Mouse (Mus musculus) adrenal gland, postnatal 4 days (tissue): Measurements from ENCODE around the gene Xndc1. TPM values are rescaled to one million over a fixed set of nuclear protein-coding genes. Genes with fewer than 3 reads are reported as not detected.

Source experiments
- DNase-seq, 2 experiments: peaks; one replicate each; pipeline ENCODE4 v3.0.0; 2021 to 2022; ENCODE audit warnings: low spot score in 2 of 2, mixed read lengths in 2 of 2
- total RNA-seq, 2 experiments: library from RNA; stranded (reverse); gene quantifications; 2 replicates each; pipeline ENCODE4 v1.2.3; 2021

Gene Xndc1
- total RNA-seq, 2 experiments from 2014 or later, result 24.0 to 24.4 TPM

DNA sequence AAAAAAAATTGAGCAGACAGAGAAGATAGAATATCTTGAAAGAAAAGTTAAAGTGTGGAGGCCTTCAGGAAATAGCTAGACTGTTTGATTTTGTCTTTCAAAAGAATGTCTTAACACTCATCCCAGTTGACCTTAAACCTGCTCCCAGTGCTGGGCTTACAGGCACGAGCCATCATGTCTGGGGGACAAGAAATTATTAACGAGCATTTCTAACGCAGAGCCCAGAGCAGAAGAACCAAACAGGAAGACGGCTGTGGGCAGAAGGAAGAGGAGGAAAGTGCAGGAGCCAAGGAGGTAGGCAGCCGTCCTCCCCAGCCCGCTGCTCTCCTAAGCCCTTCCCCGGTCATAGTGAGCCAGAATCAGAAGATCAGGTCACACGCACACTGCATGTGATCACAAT, 15.0 kb downstream of the Xndc1 start:
- DNase-seq, result no peak

DNA sequence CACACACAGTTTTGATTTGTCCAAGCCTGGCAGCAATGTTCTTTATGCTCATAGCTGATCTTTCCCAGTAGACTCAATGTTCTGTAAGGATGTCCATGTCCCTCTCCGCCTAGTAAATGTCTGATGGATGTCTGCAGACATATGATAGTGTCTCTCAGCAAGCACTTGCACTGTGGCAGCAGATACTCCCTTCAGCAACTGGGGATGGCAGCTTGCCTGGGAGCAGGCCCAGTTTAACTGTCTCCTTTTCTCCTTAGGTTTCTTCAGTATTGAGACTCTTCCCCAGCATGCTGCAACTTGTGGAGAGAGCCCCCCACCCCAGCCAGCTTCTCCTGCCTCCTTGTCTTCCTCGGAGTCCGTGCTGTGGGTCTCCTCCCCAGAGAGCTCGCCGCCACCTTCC, 16.5 kb downstream of the Xndc1 start:
- no peak for DNase-seq

DNA sequence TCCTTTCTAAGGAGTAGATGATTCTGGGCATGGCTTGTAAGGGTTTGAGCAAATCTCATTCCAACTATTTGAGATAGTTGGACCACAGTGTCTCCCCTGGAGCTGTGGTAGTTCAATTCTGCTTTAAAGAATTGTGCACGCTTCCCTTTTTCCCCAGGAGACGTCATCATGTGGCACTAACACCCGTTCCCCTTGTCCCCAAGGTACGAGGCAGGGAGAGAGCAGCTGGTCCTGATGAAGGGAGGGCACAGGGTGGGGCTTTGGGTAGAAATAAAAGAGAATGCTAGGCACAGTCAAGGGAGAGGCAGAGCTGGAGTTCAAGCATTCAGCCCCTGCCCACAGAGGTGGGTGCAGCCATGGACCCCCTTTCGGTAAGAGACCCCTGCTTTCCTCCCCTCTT, 17.5 kb downstream of the Xndc1 start, which contains the start of gene Trpc2:
TSS of gene Trpc2 (plus strand) at position 301 of the 400 bp plus-strand sequence.
- no peak for DNase-seq

DNA sequence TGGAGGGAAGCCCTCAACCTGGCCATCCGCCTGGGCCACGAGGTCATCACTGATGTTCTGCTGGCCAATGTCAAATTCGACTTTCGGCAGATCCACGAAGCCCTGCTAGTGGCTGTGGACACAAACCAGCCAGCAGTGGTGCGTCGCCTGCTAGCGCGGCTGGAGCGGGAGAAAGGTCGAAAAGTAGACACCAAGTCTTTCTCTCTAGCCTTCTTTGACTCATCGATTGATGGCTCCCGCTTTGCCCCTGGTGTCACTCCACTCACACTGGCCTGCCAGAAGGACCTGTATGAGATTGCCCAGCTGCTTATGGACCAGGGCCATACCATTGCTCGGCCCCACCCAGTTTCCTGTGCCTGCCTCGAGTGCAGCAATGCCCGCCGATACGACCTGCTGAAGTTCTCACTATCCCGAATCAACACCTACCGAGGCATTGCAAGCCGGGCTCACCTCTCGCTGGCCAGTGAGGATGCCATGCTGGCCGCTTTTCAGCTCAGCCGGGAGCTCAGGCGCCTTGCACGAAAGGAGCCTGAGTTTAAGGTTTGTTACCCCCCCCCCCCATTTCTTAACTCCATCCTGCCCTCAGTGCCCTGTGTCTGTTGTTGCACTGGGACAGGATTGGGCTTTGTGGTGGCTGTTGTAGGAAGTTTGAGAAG, 18.9 kb downstream of the Xndc1 start:
- DNase-seq, result no peak

DNA sequence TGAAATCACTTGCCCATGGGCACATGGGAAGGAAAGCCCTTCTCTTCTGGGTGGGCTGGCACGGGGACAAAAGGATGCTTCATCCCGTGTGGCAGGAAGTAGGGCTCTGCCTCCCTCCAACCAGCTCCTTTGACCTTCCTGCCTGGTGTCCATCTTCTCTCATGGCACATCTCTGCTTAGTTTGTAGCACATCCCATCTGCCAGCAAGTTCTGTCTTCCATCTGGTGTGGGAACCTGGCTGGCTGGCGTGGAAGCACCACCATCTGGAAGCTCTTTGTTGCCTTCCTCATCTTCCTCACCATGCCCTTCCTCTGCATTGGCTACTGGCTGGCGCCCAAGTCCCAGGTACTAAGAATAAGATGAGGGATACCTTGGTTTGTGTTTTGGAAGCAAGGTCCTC, 22.0 kb downstream of the Xndc1 start:
- DNase-seq, result no peak

DNA sequence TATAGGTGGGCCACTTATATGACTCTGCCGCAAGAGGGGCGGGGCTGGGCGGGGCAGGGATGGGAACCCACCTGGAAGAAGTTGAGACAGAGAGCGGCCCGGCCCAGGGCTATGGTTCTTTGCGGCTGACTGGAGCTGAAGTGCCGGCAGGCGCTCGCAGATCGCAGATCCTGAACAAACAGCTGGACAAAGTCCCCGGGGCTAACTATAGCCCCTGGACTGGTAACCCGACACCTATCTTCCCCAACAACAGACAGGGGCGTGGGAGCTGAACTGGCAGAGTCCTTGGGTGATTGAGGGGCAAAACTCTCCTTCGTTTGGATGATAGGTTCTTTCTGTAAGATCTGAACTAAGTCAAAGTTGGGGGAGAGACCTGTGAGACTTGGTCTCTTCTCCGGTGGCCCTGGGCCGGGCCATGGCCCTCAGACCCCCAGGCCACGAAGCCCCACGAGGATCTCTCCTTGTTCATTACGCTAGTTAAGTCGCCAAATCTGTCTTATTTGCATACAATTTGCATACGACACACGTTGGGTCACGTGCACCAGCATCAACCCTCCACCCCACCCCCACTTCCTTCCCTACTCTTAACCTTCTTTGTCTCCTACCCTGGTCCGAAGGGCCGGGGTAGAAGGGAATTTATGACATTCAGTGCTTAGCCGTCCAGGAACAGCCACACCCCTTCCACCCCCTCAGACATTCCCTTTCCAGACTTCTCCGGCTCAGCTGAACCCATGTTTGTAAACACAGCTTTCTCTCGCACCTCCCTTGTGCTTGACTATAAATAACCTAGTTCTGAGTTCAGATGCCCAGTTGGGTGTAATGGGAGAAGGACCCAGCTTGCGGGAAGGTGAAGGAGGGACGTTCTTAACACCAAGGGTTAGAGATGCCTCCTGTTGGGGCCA, 34.7 kb downstream of the Xndc1 start:
- no peak for DNase-seq

DNA sequence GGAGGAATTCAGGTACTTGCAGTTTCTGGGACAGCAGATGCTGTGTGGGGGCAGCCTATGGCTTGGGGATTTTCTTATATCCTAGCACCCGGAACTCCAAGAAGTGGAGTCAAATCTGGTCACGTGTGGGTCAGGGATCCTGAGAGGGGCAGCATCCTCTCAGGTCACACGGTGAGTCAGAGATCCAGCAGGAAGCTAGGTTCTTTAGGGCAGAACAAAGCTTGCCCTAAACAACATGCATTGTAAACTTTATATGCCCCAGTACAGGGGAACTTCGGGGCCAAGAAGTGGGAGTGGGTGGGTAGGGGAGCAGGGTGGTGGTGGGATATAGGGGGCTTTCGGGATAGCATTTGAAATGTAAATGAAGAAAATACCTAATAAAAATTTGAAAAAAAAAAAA, 35.6 kb downstream of the Xndc1 start:
- DNase-seq, result no peak

DNA sequence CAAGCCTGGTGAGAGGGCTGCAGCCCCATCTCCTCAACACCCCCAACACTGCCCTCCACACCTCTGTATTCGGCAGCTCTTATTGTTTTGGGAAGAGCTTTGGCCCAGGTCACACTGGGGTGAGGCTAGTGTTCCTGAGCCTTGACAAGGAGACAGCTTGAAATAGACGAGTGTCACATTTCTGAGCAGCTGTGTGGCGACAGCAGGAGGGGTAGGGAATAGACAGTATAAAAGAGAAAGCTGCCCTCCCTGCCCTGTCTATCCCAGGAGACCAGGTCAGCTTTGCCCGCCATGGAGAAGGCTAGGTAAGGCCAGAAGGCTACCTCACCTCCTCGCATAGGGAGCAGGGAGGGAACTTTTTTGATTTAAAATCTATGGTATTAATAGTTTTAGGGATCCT, 36.2 kb downstream of the Xndc1 start, which contains the start of gene Art1:
TSS of gene Art1 (plus strand) at position 257 of the 400 bp plus-strand sequence.
- no peak for DNase-seq

DNA sequence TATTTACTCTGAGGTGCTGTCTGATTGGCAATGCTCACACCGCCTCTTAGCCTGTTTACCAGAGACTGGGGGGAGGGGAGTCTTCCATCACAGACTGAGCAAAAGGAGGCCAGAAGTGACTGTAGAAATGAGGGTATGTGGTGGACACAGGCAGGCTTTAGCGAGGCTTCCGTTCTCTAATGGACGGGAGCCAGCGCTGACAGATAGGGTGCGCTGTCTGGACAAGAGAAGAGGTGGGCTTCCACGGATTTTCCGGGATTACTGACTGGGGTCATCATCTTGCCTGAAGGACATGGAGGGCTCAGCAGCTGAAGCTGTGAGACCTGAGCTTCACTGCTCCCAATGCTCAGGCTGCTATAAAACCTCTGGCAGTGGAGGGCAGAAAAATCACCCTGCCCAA, 36.9 kb downstream of the Xndc1 start:
- no peak for DNase-seq

DNA sequence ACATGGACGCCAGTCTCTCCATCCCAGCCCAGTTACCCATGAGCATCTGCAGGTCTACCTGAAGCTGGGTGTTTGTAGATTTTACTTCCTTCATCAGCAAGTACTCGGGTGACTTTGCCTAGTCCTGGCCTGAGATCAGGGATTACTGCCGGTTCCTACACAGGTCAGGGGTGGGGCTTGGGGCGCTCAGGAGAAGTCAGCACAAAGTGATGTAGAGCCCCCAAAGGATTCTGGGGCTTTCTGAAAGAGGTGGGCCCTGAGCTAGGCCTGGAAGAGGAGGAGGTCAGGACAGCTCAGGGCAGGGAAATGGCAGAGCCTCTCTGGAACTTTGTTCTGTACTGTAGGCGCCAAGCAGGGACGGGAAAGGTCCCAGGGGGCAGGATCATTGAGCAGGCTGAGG, 37.4 kb downstream of the Xndc1 start:
- no peak for DNase-seq

DNA sequence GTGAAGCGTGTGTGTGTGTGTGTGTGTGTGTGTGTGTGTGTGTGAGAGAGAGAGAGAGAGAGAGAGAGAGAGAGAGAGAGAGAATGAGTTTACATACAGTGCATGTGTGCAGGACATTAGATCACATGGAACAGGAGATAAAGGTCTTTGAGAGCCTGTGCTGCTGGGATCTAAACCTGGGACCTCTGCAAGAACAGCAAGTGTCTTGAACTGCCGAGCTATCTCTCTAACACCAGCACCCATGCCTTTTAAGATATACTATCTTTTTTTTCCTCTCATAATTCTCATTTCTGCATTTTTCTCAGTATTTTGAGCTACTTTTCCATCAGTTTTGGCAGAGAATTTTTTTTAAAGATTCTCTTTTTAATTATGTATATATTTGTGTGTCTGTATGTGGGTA, 38.2 kb downstream of the Xndc1 start:
- no peak for DNase-seq

DNA sequence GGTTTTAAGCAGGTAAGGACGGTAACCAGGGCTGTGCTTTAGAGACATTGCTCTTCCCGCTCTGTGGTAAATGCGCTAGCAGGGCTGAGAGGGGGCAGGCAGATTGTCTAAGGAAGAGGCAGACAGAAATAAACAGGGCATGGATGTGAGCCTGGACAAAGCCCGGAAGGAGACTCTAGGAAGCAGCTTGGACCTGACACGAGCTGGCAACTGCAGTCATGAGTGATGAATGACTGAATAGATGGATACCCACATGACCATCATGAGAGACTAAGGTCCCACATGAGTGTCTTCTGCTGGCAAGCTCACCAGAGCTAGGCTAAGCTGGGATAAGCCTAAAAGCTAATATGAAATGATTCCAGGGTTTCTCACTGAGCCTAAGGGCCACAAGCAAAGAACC, 38.8 kb downstream of the Xndc1 start:
- DNase-seq, result no peak

DNA sequence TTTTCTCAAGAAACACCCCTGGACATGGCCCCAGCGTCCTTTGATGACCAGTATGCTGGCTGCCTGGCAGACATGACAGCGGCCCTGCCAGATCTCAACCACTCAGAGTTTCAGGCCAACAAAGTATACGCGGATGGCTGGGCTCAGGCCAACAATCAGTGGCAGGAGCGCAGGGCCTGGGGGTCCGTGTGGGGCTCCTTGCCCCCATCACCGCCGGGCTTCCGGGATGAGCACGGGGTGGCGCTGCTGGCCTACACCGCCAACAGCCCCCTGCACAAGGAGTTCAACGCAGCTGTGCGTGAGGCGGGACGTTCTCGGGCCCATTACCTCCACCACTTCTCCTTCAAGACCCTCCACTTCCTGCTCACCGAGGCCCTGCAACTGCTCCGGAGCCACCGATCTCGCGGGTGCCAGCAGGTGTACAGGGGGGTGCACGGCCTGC, 41.4 kb downstream of the Xndc1 start:
- DNase-seq, result no peak

DNA sequence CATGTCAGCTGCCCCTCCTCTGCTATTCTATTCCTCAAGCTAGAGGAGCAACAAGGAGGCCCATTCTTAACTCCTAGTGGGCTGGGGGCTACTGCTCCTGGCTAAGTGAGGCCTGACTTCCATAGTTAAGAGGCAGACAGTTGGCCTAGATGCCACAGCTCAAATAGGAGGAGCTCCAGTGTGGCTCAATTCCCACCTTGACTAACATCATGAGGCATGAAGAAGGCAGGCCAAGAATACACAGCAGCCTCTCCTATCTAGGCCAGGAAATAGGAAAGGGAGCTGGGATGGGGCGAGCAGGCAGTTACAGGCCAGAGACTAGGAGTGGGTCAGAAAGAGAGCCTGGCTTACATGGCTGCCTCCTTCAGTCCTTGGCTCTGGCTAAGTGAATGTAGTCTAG, 42.9 kb downstream of the Xndc1 start:
- no peak for DNase-seq

DNA sequence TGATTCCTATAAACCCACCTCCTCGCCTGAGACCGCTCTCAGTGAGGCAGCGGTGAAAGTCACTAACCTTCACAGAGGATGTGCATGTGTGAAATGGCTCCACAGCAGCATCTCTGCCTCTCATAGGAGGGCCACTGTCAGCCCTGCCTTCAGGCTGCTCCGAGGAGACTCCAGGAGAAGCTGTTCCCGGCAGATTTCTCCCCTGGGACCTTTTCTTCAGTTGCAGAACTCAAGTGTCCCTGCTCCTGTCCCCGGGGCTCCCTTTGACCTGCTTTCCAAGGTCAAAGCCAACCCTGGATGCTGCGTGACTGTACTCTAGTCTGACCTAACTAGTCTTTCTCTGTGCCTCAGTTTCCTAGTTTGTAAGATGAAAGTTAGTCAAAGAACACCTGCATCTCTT, 43.9 kb downstream of the Xndc1 start, which contains the start of gene Art5:
TSS of gene Art5 (minus strand) at position 319 of the 400 bp plus-strand sequence.
- DNase-seq, result no peak

DNA sequence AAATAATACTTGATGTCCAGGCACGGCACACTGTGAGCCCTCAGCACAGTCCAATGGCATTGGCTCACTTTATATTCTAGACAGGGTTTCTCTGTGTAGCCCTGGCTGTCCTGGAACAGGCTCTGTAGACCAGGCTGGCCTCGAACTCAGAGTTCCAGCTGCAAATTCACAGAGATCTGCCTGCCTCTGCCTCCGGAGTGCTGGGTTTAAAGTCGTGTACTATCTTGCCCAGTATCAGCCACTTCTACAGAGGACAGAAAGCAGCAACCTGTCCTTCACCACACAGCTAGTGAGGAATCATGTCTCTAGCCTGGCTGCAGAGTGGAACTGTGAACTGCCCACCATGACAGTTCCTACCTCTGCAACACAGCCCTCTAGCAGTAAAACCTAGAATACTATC, 44.4 kb downstream of the Xndc1 start:
- no peak for DNase-seq

DNA sequence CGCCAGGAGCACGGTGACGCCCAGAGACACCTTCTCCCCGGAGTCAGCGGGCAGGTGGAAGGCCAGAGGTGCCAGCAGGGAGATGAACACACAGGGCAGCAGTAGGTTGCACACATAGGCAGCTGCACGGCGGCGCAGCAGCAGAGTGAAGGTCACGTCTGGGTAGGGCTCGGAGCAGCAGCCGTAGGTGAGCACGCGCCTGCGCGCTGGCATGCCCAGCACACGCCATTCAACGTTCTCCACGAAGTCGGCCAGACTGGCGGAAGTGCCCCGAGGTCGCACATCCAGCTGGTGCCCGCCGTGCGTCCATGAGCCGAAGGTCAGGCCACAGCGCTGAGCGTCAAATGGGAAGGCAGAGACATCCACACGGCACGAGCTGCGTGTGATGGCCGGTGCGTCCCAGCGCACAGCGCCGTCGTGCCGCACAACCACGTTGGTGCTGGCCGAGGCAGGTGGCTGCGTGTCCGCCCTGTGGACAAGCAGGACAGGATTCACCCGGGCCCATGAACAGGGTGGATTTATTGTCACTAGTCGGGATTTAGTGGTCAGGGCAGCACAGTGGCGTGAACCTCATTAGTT, 47.9 kb downstream of the Xndc1 start:
- DNase-seq, result no peak

DNA sequence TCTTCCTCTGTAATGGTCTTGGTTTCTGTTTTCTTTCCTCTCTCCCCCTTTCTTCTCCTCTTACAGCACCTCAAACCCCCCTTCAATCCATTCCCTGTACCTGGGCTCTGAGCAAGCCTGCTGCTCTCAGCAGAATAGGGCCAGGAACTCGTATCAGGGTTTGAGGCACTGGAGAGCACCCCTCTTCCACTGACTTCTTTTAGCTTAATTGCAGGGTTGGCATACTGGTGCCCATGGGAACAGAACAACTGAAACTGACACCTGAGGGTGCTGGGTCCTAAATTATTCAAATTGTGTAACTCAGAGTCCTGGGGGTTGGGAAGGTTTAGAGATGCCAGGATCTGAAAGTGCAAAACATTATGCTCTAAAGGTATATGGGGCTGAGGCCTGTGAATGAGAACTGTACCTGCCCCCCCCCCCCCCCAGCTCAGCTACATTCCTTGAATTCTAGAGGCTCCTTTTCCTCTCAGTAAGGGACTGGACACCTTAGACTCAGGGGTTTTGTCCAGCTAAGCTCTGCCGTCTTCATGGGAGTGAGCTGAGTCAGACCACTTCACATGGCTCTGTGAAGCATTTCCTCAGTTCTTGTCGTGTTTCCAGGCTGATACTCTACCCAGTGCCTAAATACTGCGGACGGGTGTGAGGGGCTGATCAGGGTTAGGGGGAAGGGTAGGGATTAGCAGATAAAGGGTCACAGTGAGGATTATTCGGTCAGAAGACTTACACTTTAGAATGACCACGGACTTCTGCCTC, 51.4 kb downstream of the Xndc1 start, which contains the start of gene Chrna10:
TSS of gene Chrna10 (minus strand) at position 250 of the 753 bp plus-strand sequence.
- no peak for DNase-seq

DNA sequence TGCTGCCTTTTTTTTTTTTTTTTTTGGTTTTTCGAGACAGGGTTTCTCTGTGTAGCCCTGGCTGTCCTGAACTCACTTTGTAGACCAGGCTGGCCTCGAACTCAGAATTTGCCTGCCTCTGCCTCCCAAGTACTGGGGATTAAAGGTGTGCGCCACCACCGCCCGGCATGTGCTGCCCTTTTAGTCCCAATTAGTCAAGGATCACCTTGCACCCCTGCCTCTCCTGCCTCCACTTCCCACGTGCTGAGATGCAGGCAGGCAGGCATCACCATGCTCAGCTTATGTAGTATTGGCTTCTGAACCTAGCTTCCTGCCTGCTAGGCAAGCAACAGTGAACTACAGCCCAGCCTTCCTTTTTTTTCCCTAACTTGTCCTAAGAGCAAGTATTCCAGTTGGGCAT, 52.1 kb downstream of the Xndc1 start:
- DNase-seq, result no peak

DNA sequence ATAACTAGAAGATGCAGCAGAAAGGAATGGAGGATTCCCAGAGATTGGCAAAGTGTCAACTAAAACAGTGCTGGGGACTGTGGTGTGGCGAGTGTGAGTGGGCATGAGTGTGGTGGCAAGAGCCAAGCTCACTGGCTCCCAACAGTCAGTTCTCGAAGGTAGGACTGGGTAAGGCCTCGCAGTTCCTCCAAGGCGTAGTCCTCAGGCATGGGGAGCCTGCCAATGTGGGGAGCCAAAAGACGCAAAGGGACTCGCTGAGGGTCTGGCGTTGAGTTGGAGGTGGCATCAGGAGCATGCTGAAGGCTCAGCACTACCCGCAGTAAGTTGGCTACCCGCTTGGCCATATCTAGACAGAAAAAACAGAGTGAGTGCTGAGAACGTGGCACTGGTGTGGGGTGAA, 55.0 kb downstream of the Xndc1 start:
- no peak for DNase-seq

DNA sequence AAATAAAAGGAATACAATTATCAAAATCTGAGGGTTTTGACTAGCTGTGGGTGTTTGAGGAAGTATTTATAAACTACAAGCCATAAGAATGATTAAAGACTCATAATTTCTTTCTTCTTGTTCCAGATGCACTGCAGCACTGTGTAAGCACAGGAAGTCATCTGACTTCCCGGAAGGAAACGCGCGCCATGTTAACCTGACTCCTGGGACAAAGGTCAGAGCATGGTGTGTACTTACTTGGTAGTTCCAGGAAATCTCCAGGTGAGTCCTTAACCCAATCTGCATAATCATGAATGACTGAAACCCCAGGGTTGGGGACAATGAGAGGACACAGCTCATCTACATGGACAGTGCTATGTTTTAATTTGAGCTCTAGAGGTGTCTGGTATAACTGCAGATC, 67.1 kb downstream of the Xndc1 start:
- DNase-seq, result no peak
